Mouse (Mus musculus) cerebellum, adult 2 months (tissue): ENCODE data around the gene Cidec. TPM values are rescaled to one million over a fixed set of nuclear protein-coding genes. Genes with fewer than 3 reads are reported as not detected.

Experiments
- DNase-seq, 2 experiments: peaks; one replicate each; pipeline ENCODE4 v3.0.0; 2021
- H3K27ac ChIP-seq: fragments of 200-500 bp; 2 replicates; pipeline ENCODE4 v1.5.1; 2012; ENCODE audit warnings: low read length, control low read depth, inconsistent platforms; ENCODE audit not compliant: insufficient read depth
- H3K27me3 ChIP-seq: fragments of 200-500 bp; 2 replicates; pipeline ENCODE4 v1.6.1; 2012; ENCODE audit warnings: inconsistent platforms, mild to moderate bottlenecking, low read length, moderate library complexity; ENCODE audit not compliant: control insufficient read depth, insufficient read depth
- H3K4me1 ChIP-seq: fragments of 200-500 bp; 2 replicates; pipeline ENCODE4 v1.6.1; 2011; ENCODE audit warnings: low read length; ENCODE audit not compliant: control insufficient read depth, insufficient read depth
- H3K4me3 ChIP-seq: fragments of 200-500 bp; replicated peaks from 2 replicates; pipeline ENCODE3; 2011; ENCODE audit warnings: mild to moderate bottlenecking, low read depth, low read length, control low read depth; ENCODE audit not compliant: insufficient read depth
- CTCF ChIP-seq: fragments of 200-500 bp; IDR thresholded peaks from 2 replicates; pipeline ENCODE4 v1.5.1; 2011; ENCODE audit warnings: low read depth, mild to moderate bottlenecking, control low read depth, low read length, moderate library complexity, borderline replicate concordance; ENCODE audit not compliant: insufficient read depth
- POLR2A ChIP-seq: fragments of 200-500 bp; IDR thresholded peaks from 2 replicates; pipeline ENCODE4 v1.6.1; 2011; ENCODE audit warnings: low read length, control low read depth, borderline replicate concordance; ENCODE audit not compliant: insufficient read depth
- WGBS: fragments of 180-500 bp; shearing (Covaris S2); methylation state at CpG from one replicate; pipeline ENCODE4 v1.1.7; 2018; 5-methylcytosine and 5-hydroxymethylcytosine counted together
- polyA plus RNA-seq: library from polyadenylated mRNA; depleted of rRNA; stranded (reverse); fragments of >200 nt; gene quantifications from 2 replicates; pipeline ENCODE4 v1.2.3, GENCODE M21; 2012

The Cidec gene
- polyA plus RNA-seq, 1 experiment, result 0.10 TPM

DNA sequence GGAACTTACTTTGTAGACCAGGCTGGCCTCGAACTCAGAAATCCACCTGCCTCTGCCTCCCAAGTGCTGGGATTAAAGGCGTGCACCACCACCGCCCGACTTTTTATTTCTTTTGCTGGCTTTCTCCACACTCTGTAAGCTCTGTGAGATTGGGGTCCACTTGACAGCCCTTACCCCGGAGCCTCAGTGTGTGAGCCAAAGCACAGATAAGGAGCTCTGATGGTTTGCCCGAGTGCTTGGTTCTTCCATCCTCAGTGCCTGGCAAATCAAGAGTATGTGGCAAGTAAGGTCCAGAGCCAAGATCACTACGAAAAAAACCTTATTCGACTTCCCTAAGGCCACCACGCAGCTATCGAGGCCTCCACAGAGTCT lies 43.6 kb downstream of the Cidec start:
- TF ChIP-seq CTCF, result no peak
- TF ChIP-seq POLR2A, result no peak
- Histone ChIP-seq H3K4me3 (peak overlapping the region; percentile 28), H3K27me3 (no peaks in the 10 kb centered on the region), H3K4me1 (peaks cover 3% of the 10 kb centered on the region; the same call in 1 of the 2 replicates), H3K27ac (no peak overlapping the region)
- 18% methylated on average over 10 of the region's 10 CpGs for WGBS
- DNase-seq, result no peak

GRCm38 (mm10) chr6:113390715-113391114 lies 44.8 kb downstream of the Cidec start:
- Histone ChIP-seq H3K4me1 (peaks cover 3% of the 10 kb centered on the region), H3K27me3 (no peaks in the 10 kb centered on the region), H3K4me3 (no peak overlapping the region), H3K27ac (no peak overlapping the region)
- DNase-seq, result no peak
- 49% methylated on average over 3 of the region's 3 CpGs for WGBS
- TF ChIP-seq POLR2A, result no peak
- no peak for TF ChIP-seq CTCF

DNA sequence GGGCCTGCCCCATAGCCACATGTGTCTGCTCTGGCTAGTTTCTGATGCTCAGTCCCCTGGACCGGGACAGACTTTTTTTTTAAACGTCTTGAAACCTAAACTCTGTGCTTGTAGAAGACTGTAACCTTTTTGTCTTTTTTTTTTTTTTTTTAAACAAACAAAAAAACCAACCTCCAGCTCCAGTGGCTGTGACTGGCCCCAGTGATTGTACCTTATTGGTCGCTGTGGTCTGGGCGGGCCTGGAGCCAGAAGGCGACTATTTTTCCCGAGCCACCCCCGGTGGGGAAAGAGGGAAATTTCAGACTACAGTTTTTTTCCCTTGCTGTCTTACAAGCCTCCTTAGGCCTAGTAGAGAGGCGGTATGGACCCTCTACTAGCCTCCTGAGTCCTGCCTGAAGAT lies 46.6 kb downstream of the Cidec start, which contains the start of gene Ttll3:
Gene Ttll3, plus strand, starts transcription at position 301 of the 400 bp plus-strand sequence.
- H3K4me1 ChIP-seq, result peaks cover 3% of the 10 kb centered on the region
- no peak for DNase-seq
- H3K4me3 ChIP-seq, result no peak within 1 kb of the TSS
- TF ChIP-seq POLR2A (no peak), CTCF (no peak)
- no peak within 1 kb of the TSS for H3K27ac ChIP-seq
- WGBS, result 64% methylated on average over 8 of the region's 8 CpGs
- H3K27me3 ChIP-seq, result no peaks in the 10 kb centered on the region

DNA sequence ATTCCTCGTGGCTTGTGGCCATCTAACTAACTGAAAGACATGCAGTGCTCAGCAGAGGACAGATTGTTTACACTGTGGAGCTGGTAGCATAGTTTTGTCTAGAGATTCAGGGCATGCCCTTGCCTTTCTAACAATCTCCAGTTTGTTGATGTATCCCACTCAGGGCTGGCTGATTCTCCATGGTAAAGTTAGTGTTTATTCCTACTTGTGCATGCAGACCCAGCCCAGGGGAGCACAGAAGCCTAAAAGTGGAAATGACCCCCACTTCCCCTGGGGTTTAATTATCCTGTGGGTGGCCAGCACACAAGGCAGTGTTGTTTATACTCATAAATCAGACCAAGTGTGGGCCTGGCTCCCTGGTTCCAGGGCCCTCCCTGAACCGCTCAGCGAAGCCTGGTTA lies 49.5 kb downstream of the Cidec start:
- DNase-seq, result peak in 1 of 2 experiments; percentile 36
- H3K27ac ChIP-seq, result no peak overlapping the region
- no peak for TF ChIP-seq POLR2A
- TF ChIP-seq CTCF, result no peak
- peaks cover 3% of the 10 kb centered on the region for H3K4me1 ChIP-seq
- WGBS, result 67% methylated on average over 3 of the region's 3 CpGs
- H3K27me3 ChIP-seq, result no peaks in the 10 kb centered on the region
- no peak overlapping the region for H3K4me3 ChIP-seq

DNA sequence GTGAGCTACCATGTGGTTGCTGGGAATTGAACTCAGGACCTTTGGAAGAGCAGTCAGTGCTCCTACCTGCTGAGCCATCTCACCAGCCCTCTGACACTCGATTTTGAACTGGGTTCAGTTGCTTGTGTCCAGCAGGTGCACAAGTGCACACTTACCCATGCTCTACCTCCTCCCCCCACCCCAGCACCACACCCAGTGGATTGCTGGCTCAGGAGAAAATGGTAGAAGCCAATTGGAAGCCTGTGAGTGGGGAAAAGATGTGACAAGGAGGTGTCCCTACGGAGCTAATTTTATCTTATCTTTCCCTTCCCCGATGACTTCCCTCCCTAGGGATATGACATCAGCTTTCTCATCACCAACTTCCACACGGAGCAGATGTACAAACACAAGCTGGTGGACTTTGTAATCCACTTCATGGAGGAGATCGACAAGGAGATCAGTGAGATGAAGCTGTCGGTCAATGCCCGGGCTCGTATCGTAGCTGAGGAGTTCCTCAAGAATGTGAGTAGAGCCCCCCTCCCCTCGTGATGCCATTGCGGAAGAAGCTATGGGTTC lies 50.3 kb downstream of the Cidec start:
- no peak for TF ChIP-seq POLR2A
- no peak for TF ChIP-seq CTCF
- no peak overlapping the region for H3K4me3 ChIP-seq
- H3K27ac ChIP-seq, result peak overlapping the region; percentile 63; the same call in 1 of the 2 replicates
- H3K4me1 ChIP-seq, result peaks cover 3% of the 10 kb centered on the region
- 55% methylated on average over 11 of the region's 11 CpGs for WGBS
- H3K27me3 ChIP-seq, result no peaks in the 10 kb centered on the region
- no peak for DNase-seq

- peaks cover 3% of the 10 kb centered on the region for H3K4me1 ChIP-seq
- no peaks in the 10 kb centered on the region for H3K27me3 ChIP-seq
- 45% methylated on average over 8 of the region's 8 CpGs for WGBS
Measured at GRCm38 (mm10) chr6:113384351-113384927, 51.1 kb downstream of the Cidec start.

GRCm38 (mm10) chr6:113380480-113380879 lies 55.1 kb downstream of the Cidec start:
- Histone ChIP-seq H3K27me3 (no peaks in the 10 kb centered on the region), H3K4me1 (peaks cover 2% of the 10 kb centered on the region), H3K4me3 (no peak overlapping the region), H3K27ac (no peak overlapping the region)
- TF ChIP-seq POLR2A (no peak), CTCF (no peak)
- no peak for DNase-seq
- WGBS, result 89% methylated on average over 11 of the region's 11 CpGs

More at GRCm38 (mm10) chr6:113384351-113384927, 51.1 kb downstream of the Cidec start:
- TF ChIP-seq POLR2A (no peak), CTCF (no peak)
- Histone ChIP-seq H3K4me3 (no peak overlapping the region), H3K27ac (no peak overlapping the region; the same call in 1 of the 2 replicates)
- DNase-seq, result peak in 1 of 2 experiments; percentile 46

- Histone ChIP-seq H3K27me3 (no peaks in the 10 kb centered on the region), H3K27ac (no peak overlapping the region), H3K4me3 (peak overlapping the region; percentile 28), H3K4me1 (peaks cover 2% of the 10 kb centered on the region; the same call in 1 of the 2 replicates)
- no peak for DNase-seq
- TF ChIP-seq POLR2A (no peak), CTCF (no peak)
- WGBS, result 87% methylated on average over 6 of the region's 6 CpGs
Measured at GRCm38 (mm10) chr6:113379246-113379645, 56.3 kb downstream of the Cidec start.
